Mouse (Mus musculus): ENCODE measurements around the gene Hoxc6. TPM values are rescaled to one million over a fixed set of nuclear protein-coding genes. Genes with fewer than 3 reads are reported as not detected.

Hoxc6 gene
- polyA plus RNA-seq, 1 experiment: 11.7 TPM

DNA sequence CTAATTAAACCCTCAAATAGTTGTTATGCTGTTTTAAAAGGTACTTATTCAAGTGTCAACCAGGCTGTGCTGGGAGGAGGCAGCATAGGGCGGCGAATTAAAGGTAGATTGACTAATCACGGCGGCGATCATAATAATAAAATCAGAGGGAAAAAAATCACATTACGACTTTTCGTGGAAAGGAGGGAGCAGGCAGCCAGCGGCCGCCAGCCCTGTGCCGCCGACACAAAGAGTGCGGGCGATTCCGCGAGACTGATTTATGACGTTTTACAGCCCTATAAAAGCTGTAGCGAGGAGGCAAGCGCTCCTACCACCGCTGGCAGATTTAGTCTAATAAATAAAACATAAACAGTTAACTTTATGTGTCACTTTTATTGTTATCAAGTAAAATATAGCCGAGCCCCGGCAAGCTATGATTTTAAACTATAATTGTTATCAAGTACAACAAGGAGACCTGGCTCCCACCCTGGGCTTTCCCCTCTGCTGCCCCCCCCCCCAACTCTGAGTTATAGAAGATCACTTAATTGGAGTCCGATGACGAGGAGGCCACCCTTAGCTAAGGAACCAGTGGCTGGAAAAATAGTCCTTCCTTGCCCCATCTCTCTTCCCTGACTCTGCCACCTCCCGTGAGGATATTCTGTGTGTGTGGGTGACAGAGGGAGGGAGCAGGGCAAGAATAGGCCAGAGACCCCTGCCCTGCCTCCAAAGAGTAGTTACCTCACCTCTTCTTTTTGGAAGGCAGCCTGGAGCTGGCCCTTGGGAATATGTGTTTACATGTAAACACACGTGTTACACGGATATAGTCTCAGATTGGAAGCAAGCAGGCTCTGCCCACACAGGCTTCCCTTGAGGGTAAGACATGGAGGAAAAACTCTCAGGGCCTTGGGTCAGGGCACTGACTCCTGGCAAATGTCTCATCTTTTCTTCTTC is 34.9 kb downstream of the Hoxc6 start:
- TF ChIP-seq GATA1 (IDR thresholded peaks at IDR 0.05; ENCODE audit: low read length): no peak

GRCm38 (mm10) chr15:103034043-103034806 is 36.2 kb downstream of the Hoxc6 start:
- no peak for TF ChIP-seq GATA1 (IDR thresholded peaks at IDR 0.05; ENCODE audit: low read length)

- no peak for TF ChIP-seq GATA1 (IDR thresholded peaks at IDR 0.05; ENCODE audit: low read length)
These were observed 36.9 kb downstream of the Hoxc6 start for GRCm38 (mm10) chr15:103034807-103035547.

- no peak for TF ChIP-seq GATA1 (IDR thresholded peaks at IDR 0.05; ENCODE audit: low read length)
These were observed 37.5 kb downstream of the Hoxc6 start for GRCm38 (mm10) chr15:103035548-103035881.

DNA sequence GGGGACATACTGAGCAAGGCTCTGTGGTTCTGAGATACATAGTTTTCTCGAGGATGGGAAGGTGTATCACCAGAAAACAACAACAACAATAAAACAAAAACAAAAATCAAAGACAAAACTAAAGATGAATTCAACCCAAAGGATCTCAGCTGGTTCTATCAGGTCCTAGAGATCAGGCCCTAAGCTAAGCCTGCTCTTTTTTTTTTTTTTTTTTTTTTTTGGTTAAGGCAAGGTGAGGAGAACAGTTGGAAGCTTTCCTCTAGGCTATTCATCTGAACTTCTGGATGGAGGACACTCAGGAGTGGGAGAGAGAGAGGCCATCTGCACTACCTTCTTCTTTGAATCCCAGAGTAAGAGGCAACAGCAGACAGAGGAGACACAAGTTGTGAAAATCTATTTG is 39.5 kb downstream of the Hoxc6 start:
- TF ChIP-seq GATA1 (IDR thresholded peaks at IDR 0.05; ENCODE audit: low read length): no peak

DNA sequence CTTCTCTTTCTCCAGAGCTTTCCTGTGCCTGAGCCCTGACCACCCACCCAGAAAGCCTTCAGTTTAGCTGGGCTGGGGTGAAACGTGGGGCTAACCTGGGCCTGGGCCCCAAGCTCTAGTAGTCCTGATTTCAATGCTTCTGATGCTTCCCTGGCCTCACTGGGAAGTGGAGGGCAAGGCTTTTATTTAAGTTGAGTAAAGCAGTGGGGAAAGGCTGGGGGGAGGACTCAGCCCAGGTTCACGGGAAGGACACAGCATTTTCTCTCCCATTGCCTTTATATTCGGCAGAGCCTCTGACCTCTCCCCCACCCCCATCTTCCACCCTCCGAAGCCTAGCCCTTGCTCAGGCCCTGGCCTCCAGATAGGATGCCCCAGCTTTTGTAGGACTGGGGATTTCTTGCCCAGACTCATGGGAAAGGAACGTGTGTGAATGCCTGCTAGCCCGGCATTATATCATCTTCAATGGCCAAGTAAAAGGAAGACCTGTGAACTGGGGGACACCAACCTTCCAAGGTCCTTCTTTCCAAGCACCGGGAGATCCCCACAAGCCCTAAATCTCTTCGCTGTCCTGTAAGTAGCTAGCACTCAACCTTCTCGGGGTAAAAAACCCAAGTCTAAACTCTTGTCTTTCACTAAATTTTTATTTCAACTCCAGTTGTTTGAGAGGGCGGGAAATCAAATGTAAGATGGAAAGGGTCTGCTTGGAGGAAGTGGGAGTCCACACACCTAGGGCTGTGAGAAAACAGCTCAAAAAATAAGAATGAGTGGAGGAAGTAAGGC is 40.8 kb downstream of the Hoxc6 start:
- TF ChIP-seq GATA1 (IDR thresholded peaks at IDR 0.05; ENCODE audit: low read length): no peak

GRCm38 (mm10) chr15:103039609-103040008 is 41.6 kb downstream of the Hoxc6 start:
- no peak for TF ChIP-seq GATA1 (IDR thresholded peaks at IDR 0.05; ENCODE audit: low read length)

- TF ChIP-seq GATA1 (IDR thresholded peaks at IDR 0.05; ENCODE audit: low read length): no peak
These were observed 42.5 kb downstream of the Hoxc6 start for GRCm38 (mm10) chr15:103040601-103041000.

- no peak for TF ChIP-seq GATA1 (IDR thresholded peaks at IDR 0.05; ENCODE audit: low read length)
These were observed 43.6 kb downstream of the Hoxc6 start for GRCm38 (mm10) chr15:103041613-103042012.

GRCm38 (mm10) chr15:103042209-103042608 is 44.2 kb downstream of the Hoxc6 start:
- no peak for TF ChIP-seq GATA1 (IDR thresholded peaks at IDR 0.05; ENCODE audit: low read length)

- TF ChIP-seq GATA1 (IDR thresholded peaks at IDR 0.05; ENCODE audit: low read length): no peak
These were observed 53.6 kb downstream of the Hoxc6 start for GRCm38 (mm10) chr15:103051670-103052069.

DNA sequence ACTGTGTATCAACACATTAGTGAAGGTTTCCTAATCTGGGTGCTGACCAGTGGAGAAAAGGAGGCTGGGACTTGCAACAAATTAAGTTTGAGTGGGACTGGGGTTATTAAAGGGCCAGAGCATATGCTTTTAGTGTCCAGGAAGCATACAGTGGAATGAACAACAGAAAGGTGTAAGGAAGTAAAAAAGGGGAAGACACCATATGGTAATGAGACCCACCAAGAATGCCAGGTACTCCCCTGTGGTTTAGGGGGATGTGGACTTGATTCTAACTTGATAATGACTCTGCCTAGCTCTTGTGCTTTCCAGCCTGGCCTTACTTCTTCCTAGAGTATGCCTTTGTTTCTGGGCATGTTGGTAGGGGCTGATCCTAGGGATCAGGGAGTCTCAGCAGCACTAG is 55.2 kb downstream of the Hoxc6 start:
- TF ChIP-seq GATA1 (IDR thresholded peaks at IDR 0.05; ENCODE audit: low read length): no peak

- no peak for TF ChIP-seq GATA1 (IDR thresholded peaks at IDR 0.05; ENCODE audit: low read length)
These were observed 58.3 kb downstream of the Hoxc6 start for GRCm38 (mm10) chr15:103056396-103056795.

DNA sequence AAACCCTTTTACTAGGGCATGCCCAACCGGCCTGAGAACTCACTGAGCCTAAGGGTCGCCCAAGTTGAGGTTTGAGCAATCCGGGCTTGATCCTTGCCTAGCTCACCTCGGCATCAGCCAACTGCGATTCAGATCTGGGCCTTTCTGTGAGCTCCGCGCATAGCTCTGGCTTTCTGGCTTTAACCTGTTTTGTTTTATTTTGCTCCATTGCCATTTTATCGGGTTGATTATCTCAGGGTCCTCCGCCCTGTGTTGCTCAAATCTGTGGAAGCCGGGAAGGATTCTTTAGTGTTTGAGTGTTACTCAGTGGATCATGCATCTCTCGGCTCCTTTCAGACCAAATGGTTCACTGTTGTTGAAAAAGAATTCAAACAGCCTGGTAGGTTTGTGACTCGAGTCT is 60.7 kb downstream of the Hoxc6 start:
- no peak for TF ChIP-seq GATA1 (IDR thresholded peaks at IDR 0.05; ENCODE audit: low read length)

GRCm38 (mm10) chr15:103059393-103059992 is 61.4 kb downstream of the Hoxc6 start:
- TF ChIP-seq GATA1 (IDR thresholded peaks at IDR 0.05; ENCODE audit: low read length): no peak

Measured in G1E-ER4 (cell line).